Mouse (Mus musculus) embryo, embryonic 11.5 days (tissue): ENCODE data around the gene St6galnac6.
A peak's percentile ranks its signal among the peaks of the same experiment; 100 is the strongest.

Experiments used
- DNase-seq: peaks from one replicate; pipeline ENCODE4 v3.0.0-alpha.2; 2012; ENCODE audit warnings: low read depth, low spot score

The St6galnac6 gene

GRCm38 (mm10) chr2:32599409-32599808 lies at the start of gene St6galnac6:
St6galnac6 (plus strand) TSS chr2:32599709.
- no peak for DNase-seq

- DNase-seq, result no peak
Measured at GRCm38 (mm10) chr2:32549764-32550163, 49.7 kb upstream of the St6galnac6 start.

GRCm38 (mm10) chr2:32551236-32551635 lies 48.3 kb upstream of the St6galnac6 start:
- no peak for DNase-seq

DNA sequence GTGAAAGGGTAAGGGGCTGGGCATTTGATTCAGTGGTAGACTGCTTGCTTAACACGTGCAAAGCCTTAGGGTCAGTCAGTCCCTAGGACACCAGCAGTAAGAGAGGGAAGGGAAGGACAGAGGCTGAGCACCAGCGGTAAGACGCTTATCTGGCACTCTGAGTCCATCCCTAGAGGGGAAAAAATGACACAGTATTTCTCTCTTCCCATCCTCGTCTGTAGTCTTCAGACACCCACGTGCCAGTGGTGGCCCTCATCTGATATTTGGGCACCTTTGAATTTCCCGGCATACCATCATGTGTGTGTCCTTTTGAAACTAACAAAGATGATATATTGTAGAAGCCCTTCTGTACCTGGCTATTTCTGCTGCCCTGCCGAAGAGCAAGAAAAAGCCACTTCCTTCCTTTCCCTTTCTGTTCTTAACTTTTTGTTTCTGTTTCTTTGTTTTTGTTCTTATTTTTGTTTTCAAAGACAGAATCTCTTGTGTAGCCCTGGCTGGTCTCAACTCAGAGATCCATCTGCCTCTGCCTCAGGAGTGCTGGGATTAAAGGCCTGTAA lies 45.8 kb upstream of the St6galnac6 start:
- DNase-seq, result no peak

DNA sequence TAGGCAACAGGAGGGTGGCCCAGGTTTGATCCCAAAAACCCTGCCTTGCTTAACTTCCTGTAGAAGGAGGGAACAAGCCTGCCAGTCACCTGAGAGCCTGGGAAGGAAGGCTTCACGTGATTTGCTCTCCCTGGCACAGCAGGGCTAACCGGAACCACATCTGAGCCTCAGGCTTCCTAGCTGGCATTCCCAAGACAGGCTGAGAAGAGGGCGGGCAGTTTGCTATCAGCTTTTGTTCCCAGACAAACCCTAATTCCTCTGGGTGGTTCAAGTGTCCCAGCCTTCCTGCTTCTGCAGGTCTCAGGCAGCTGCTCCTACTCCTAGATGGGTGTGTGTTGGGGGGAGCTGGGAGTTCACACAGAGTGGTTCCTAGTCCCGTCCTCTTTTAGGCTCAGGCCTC lies 44.0 kb upstream of the St6galnac6 start:
- no peak for DNase-seq

DNA sequence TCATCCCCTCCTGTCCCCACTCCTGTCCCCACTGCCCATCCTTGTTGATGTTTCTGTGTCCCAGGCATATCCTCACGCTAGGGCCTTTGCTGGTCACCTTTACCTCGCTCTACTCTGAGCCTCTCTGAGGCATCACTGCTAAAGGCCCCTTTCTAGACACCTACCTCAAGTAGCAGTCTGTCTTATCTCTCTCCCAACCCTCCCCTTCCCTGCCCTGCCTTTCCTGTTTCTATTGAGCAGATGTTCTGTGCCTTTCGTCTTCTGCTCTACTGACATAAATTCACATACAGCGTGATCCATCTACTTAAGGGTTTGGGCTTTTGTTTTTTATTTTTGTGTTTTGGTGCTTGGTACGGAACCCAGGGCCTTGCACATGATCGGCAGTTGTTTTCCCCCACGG lies 43.5 kb upstream of the St6galnac6 start:
- DNase-seq, result no peak

GRCm38 (mm10) chr2:32559570-32559969 lies 39.9 kb upstream of the St6galnac6 start:
- no peak for DNase-seq

DNA sequence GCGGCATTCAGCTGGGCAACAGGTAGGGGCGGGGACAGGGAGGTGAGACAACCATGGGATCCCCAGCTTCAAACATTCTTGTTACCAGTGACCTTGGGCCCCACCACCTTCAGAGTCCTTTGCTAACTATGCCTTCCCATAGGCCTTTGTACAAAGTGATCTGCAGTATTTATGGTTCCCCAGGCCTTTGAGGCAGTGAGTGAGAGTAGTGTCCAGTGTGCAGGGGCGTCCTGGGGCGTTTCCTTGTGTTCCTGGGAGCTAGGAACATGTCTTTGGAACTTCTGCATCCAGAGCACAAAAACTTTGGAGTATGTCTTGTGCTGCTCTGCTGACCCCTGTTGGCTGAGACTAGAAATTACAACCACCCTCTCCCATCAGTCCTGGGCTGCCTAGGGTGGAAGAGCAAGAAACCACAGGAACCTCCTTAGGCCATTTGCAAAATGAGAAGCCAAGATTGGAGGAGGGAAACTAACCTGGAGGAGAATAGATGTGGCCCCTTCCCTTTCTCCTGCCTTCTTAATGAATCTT lies 32.9 kb upstream of the St6galnac6 start:
- DNase-seq, result peak; percentile 56

- DNase-seq, result no peak
Measured at GRCm38 (mm10) chr2:32568149-32568548, 31.4 kb upstream of the St6galnac6 start.

DNA sequence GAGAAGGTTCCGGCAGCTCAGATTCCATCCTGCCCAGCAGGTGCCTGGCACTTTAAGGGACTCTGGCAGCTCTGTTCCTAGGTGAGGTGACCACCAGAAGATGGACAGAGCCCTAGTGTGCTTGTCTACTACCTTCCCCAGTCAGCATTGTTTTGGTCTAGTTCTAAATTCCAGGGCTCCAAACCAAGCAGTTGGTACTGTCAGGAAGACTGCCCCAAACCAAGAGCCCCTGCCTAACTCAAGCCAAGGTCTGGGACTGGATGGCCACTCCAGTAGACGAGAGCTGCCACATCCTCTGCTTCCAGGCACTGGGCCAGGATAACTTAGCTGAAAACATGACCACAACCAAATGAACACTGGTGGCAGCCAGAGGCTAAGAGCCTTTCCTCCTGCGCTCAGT lies 30.6 kb upstream of the St6galnac6 start:
- DNase-seq, result no peak

DNA sequence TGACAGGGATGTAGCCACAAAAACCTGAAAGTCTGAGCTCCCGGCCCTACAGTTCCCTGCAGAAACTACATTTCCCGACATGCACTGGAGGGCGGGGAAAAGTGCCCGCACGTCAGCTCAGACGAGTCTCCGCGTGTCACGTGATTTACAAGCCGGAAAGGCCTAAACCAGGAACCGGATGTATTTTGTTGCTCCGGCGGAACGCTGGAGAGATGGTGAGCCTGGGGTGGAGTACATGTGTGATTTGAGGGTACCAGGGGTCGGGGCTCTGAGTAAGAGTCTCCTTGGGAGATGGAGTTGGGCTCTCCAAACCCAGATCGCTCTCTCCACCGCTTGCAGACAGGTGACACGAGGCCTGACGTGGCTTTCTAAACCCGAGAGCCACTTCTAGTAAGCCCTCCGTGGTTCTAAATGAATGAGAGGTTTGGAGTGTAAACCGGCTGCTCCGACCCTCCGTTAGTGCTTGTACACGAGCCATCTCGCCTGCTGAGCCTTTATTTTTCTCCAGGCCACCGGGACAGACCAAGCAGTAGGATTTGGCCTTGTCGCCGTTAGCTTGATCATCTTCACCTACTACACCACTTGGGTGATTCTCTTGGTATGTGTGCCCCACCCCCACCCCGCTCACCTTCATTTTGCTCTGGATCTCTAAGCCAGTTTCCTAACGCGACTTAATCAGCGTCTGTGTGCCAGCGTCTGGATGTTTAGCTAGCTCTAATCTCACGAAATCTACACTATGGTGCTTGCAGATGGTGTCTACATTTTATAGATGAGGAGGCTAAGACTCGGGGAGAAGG lies 28.6 kb upstream of the St6galnac6 start, which contains the start of gene Dpm2:
Gene Dpm2, plus strand, starts transcription at position 161 of the 797 bp plus-strand sequence.
- peak; percentile 85 for DNase-seq

DNA sequence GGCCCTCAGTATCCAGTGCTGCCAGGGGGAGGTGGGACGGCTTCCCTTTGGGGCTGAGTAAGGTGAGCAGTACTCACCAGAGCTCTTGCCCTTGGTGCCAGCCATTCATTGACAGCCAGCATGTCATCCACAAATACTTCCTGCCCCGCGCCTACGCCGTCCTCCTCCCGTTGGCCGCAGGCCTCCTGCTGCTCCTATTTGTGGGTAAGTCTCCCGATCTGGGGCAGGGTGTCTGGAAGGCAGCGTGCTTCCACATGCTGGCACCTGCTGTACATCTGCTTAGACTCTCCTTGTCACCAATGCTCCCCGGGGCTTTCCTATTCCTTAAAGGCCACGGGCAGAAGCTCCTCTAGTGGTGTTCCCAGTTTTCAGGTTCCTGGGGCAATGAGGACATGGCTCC lies 27.3 kb upstream of the St6galnac6 start:
- DNase-seq, result no peak

GRCm38 (mm10) chr2:32574497-32574896 lies 25.0 kb upstream of the St6galnac6 start, which contains the start of gene Pip5kl1:
Pip5kl1 (plus strand) TSS chr2:32574797.
- DNase-seq, result no peak

DNA sequence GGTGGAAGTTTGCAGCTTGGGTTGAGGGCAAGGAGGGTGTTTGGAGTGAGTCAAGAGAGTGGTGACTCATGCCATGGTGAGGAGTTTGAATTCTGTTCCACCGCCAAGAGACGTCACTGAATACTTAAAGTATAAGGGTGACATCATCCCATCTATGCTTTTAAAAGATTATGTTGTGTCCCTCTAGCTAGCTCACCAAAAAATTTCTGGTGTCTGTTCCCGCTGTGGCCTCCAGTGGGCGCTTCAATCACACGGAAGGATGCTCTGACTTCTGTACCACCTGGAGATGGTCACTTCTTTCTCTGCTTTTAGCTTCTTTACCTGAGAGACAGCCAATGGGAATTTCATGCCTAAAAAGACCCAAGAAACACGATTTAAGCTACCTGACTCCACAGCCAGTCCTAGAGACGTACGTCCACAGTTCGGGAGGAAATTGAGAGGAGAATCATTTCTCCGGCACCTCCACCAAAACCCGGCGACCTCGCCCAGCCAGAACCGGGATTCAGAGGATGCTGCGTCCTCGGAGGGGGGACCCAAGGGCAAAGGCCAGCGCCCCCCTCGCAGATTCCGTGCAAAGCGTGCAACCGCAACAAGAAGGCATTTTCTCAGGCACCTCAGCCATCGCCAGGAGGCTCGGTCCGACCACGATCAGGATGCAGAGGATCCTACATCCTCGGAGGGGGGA lies 24.5 kb upstream of the St6galnac6 start:
- DNase-seq, result no peak

- DNase-seq, result peak; percentile 44
Measured at GRCm38 (mm10) chr2:32575586-32576160, 23.8 kb upstream of the St6galnac6 start, which contains the start of gene 9430097D07Rik. 9430097D07Rik (minus strand) TSS chr2:32575684.

DNA sequence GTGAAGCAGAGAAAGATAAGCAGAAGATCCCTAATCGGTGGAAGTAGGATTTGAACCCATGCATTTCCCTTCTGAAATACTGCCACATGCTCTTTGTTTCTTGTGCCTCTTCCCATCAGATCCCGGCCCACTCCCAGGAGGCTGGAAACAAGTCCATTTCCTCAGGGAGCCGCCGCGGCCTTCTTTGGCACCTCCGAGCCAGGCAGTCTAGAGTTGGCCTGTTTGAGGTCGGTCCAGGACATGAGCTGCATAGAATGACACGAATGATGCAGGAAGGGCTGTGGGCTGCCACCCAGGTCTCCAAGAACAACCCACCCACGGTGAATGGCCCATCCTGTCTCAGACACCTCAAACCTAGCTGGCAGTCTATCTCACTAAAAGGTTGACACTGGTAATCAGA lies 23.0 kb upstream of the St6galnac6 start:
- no peak for DNase-seq

GRCm38 (mm10) chr2:32578146-32579046 lies 21.1 kb upstream of the St6galnac6 start:
- no peak for DNase-seq

- no peak for DNase-seq
Measured at GRCm38 (mm10) chr2:32581450-32582095, 17.9 kb upstream of the St6galnac6 start.

DNA sequence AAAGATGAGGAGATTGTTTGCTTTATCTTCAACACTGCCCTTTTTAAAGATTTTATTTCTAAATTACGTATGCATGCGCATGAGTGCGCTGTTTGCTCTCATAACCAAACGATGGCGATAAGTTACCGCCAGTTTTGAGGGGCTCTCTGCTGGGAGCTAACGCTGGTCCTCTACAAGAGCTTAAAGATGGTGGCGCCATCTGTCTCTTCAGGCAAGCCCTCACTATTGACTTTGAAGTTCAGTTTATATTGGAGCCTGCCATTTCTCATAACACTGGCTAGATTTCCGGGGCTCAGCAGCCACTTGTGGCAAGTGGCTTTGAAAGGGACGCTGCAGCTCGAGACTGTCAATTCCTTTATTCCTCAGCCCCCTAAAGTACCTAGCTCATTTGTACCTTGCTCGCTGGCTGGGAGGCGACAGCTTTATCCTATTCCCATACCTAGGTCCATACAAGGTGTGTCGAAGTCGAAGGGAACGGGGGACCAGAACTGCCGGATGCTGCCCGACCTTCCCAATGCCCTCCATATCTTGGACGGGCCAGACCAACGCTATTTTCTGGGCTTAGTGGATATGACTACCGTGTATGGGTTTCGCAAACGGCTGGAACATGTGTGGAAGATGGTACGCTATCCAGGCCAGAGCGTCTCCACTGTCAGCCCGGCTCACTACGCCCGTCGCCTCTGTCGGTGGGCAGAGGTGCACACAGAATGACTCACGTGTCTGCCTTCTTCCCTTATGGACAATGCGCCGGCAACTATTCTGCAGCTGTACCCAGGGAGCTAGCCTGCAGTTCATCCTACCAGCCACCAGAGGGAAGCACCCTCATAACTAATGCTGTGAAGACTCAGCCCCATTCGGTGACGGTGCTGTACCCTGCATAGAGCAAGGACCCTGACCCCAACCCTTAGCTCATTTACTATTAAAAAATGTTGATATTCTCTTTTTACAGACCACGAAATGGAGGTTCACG lies 16.4 kb upstream of the St6galnac6 start:
- DNase-seq, result peak; percentile 76
